Mouse (Mus musculus): ENCODE data around the gene Tgif2.

DNA sequence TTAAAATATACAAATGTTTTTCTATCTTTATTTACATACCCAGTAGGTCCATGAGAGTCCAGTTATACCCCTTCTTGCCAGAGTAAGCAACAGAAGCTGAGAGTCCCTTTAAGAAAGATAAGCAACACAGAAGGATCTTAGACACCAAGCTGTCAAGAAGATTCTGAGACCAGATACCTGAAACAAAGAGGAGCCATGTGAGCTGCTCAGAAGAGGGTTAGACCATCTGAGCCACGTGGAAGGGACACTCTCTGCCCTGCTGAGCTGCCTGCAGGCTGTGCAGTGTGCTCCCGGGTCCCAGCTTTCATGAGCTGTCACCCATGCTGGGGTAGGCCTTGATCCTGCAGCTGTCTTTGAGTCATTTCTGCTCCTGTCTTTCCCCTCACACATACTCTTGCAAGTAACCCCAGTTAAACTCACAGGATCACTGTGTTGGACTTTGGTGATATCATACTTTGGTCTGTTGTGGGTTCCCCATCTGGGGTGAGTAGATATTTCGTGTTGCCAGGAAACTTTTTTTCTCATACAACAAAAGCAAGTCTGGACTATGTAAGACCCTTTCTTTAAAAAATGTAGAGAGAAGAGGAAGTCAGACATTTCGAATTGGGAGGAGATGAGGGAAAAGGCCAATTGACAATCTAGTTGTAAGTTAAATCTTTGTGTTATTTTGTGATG lies 36.0 kb upstream of the Tgif2 start:
- TF ChIP-seq FLI1 (IDR thresholded peaks at IDR 0.05; ENCODE audit: low read length) (no peak), GATA1 (IDR thresholded peaks at IDR 0.05; ENCODE audit: borderline replicate concordance, low read length) (no peak)
